Mouse (Mus musculus) forebrain, embryonic 16.5 days (tissue): ENCODE measurements at regions not wholly inside any gene's neighbourhood (a gene's known extent, or its start where the extent isn't known, plus 50 kb on each side); places are given as distances from the start of the nearest gene placed in this dataset.

Source experiments
- ATAC-seq: fragments of 200-750 bp; cut with Nextera tagmentation; 2 replicates; pipeline ENCODE4 v1.8.0; 2017; ENCODE audit warnings: mild to moderate bottlenecking, moderate library complexity
- H3K27ac ChIP-seq: fragments of 300-500 bp; sonication (generic); 2 replicates; pipeline ENCODE4 v1.5.1; 2014; ENCODE audit warnings: low read length, control low read depth
- H3K27me3 ChIP-seq: fragments of 300-500 bp; sonication (generic); replicated peaks from 2 replicates; pipeline ENCODE4 v1.6.1; 2014; ENCODE audit warnings: low read length; ENCODE audit not compliant: control insufficient read depth, insufficient read depth
- H3K36me3 ChIP-seq: fragments of 300-500 bp; sonication (generic); 2 replicates; pipeline ENCODE4 v1.6.1; 2014; ENCODE audit not compliant: control insufficient read depth, insufficient read depth
- H3K4me1 ChIP-seq: fragments of 300-500 bp; sonication (generic); replicated peaks from 2 replicates; pipeline ENCODE4 v1.6.1; 2014; ENCODE audit warnings: low read length; ENCODE audit not compliant: control insufficient read depth, insufficient read depth
- H3K4me2 ChIP-seq: fragments of 300-500 bp; sonication (generic); 2 replicates; pipeline ENCODE4 v1.6.1; 2014; ENCODE audit warnings: mild to moderate bottlenecking, low read length, control low read depth
- H3K4me3 ChIP-seq: fragments of 300-500 bp; sonication (generic); replicated peaks from 2 replicates; pipeline ENCODE4 v1.5.1; 2014; ENCODE audit warnings: mild to moderate bottlenecking, low read length, control low read depth
- H3K9ac ChIP-seq: fragments of 300-500 bp; sonication (generic); replicated peaks from 2 replicates; pipeline ENCODE4 v1.6.1; 2014; ENCODE audit warnings: low read depth, low read length, control low read depth
- H3K9me3 ChIP-seq: fragments of 300-500 bp; sonication (generic); 2 replicates; pipeline ENCODE4 v1.6.1; 2016; ENCODE audit warnings: low read length; ENCODE audit not compliant: control insufficient read depth
- WGBS: fragments of 180-500 bp; shearing (Covaris S2); extraction: QIAGEN DNeasy Blood & Tissue Kit; methylation state at CpG from one replicate; pipeline ENCODE4 v1.1.7; 2014; 5-methylcytosine and 5-hydroxymethylcytosine counted together

GRCm38 (mm10) chr13:20007561-20007960 is 82.8 kb upstream of the Elmo1 start:
- ATAC-seq = no peak
- Histone ChIP-seq H3K9me3 (no peaks in the 10 kb centered on the region), H3K4me3 (no peak overlapping the region), H3K27ac (no peak overlapping the region), H3K27me3 (no peaks in the 10 kb centered on the region), H3K4me2 (no peak overlapping the region), H3K4me1 (no peaks in the 10 kb centered on the region), H3K36me3 (no peaks in the 10 kb centered on the region), H3K9ac (no peak overlapping the region)
- 95% methylated on average over 2 of the region's 2 CpGs for WGBS

- no peaks in the 10 kb centered on the region for H3K36me3 ChIP-seq
- WGBS = 54% methylated on average over 2 of the region's 2 CpGs
- no peak overlapping the region for H3K4me2 ChIP-seq
- no peak overlapping the region for H3K9ac ChIP-seq
- peaks cover 3% of the 10 kb centered on the region; the same call in 1 of the 2 replicates for H3K9me3 ChIP-seq
- no peaks in the 10 kb centered on the region for H3K27me3 ChIP-seq
- no peak overlapping the region for H3K4me3 ChIP-seq
- no peaks in the 10 kb centered on the region for H3K4me1 ChIP-seq
- no peak for ATAC-seq
- H3K27ac ChIP-seq = no peak overlapping the region
Measured at GRCm38 (mm10) chr13:19997606-19998005, 92.8 kb upstream of the Elmo1 start.

GRCm38 (mm10) chr13:19975621-19976020 is 114.8 kb upstream of the Elmo1 start:
- no peaks in the 10 kb centered on the region for H3K9me3 ChIP-seq
- H3K4me3 ChIP-seq = no peak overlapping the region
- no peak overlapping the region for H3K27ac ChIP-seq
- peak; percentile 33; the same call in 1 of the 2 replicates for ATAC-seq
- H3K36me3 ChIP-seq = no peaks in the 10 kb centered on the region
- H3K9ac ChIP-seq = no peak overlapping the region
- no peaks in the 10 kb centered on the region for H3K4me1 ChIP-seq
- H3K27me3 ChIP-seq = no peaks in the 10 kb centered on the region
- H3K4me2 ChIP-seq = no peak overlapping the region

- Histone ChIP-seq H3K9me3 (no peaks in the 10 kb centered on the region), H3K4me3 (no peak overlapping the region), H3K27ac (no peak overlapping the region), H3K27me3 (no peaks in the 10 kb centered on the region), H3K36me3 (no peaks in the 10 kb centered on the region), H3K9ac (no peak overlapping the region), H3K4me2 (no peak overlapping the region), H3K4me1 (no peaks in the 10 kb centered on the region)
- 90% methylated on average over 1 of the region's 1 CpGs for WGBS
- no peak for ATAC-seq
Measured at GRCm38 (mm10) chr13:19966566-19966965, 123.8 kb upstream of the Elmo1 start.

- H3K9me3 ChIP-seq = no peaks in the 10 kb centered on the region
- H3K4me3 ChIP-seq = no peak overlapping the region
- no peak overlapping the region for H3K27ac ChIP-seq
- 53% methylated on average over 3 of the region's 3 CpGs for WGBS
- ATAC-seq = no peak
- no peaks in the 10 kb centered on the region for H3K4me1 ChIP-seq
- H3K27me3 ChIP-seq = no peaks in the 10 kb centered on the region
- H3K4me2 ChIP-seq = no peak overlapping the region
- H3K9ac ChIP-seq = no peak overlapping the region
- no peaks in the 10 kb centered on the region for H3K36me3 ChIP-seq
Measured at GRCm38 (mm10) chr13:19963031-19963430, 127.4 kb upstream of the Elmo1 start.

GRCm38 (mm10) chr13:19928761-19929160 is 104.7 kb upstream of the Gpr141 start:
- Histone ChIP-seq H3K9ac (no peak overlapping the region), H3K4me2 (no peak overlapping the region), H3K27me3 (no peaks in the 10 kb centered on the region), H3K27ac (no peak overlapping the region), H3K36me3 (no peaks in the 10 kb centered on the region), H3K4me1 (no peaks in the 10 kb centered on the region), H3K4me3 (no peak overlapping the region), H3K9me3 (no peaks in the 10 kb centered on the region)
- no peak for ATAC-seq
- 92% methylated on average over 6 of the region's 6 CpGs for WGBS

- WGBS = 89% methylated on average over 3 of the region's 3 CpGs
- H3K36me3 ChIP-seq = no peaks in the 10 kb centered on the region
- H3K4me2 ChIP-seq = no peak overlapping the region
- no peaks in the 10 kb centered on the region for H3K4me1 ChIP-seq
- ATAC-seq = no peak
- no peaks in the 10 kb centered on the region for H3K9me3 ChIP-seq
- no peak overlapping the region for H3K9ac ChIP-seq
- no peak overlapping the region for H3K4me3 ChIP-seq
- H3K27me3 ChIP-seq = no peaks in the 10 kb centered on the region
- no peak overlapping the region for H3K27ac ChIP-seq
Measured at GRCm38 (mm10) chr13:19927807-19928206, 103.8 kb upstream of the Gpr141 start.

- Histone ChIP-seq H3K36me3 (no peaks in the 10 kb centered on the region), H3K9me3 (no peaks in the 10 kb centered on the region), H3K4me2 (no peak overlapping the region), H3K9ac (no peak overlapping the region), H3K4me3 (no peak overlapping the region), H3K4me1 (no peaks in the 10 kb centered on the region), H3K27me3 (no peaks in the 10 kb centered on the region), H3K27ac (no peak overlapping the region)
- ATAC-seq = peak; percentile 81
- WGBS = 75% methylated on average over 1 of the region's 1 CpGs
Measured at GRCm38 (mm10) chr13:19921084-19921827, 97.2 kb upstream of the Gpr141 start.

- Histone ChIP-seq H3K4me2 (peak overlapping the region; percentile 1; the same call in 1 of the 2 replicates), H3K9me3 (no peaks in the 10 kb centered on the region), H3K9ac (no peak overlapping the region), H3K4me3 (no peak overlapping the region), H3K27ac (no peak overlapping the region), H3K4me1 (peaks cover 6% of the 10 kb centered on the region), H3K36me3 (no peaks in the 10 kb centered on the region), H3K27me3 (no peaks in the 10 kb centered on the region)
- WGBS = 29% methylated on average over 5 of the region's 5 CpGs
- peak; percentile 92 for ATAC-seq
Measured at GRCm38 (mm10) chr13:19911860-19912584, 88.0 kb upstream of the Gpr141 start.
